Mouse (Mus musculus): ENCODE measurements at regions not wholly inside any gene's neighbourhood (a gene's known extent, or its start where the extent isn't known, plus 50 kb on each side); places are given as distances from the start of the nearest gene placed in this dataset.

DNA sequence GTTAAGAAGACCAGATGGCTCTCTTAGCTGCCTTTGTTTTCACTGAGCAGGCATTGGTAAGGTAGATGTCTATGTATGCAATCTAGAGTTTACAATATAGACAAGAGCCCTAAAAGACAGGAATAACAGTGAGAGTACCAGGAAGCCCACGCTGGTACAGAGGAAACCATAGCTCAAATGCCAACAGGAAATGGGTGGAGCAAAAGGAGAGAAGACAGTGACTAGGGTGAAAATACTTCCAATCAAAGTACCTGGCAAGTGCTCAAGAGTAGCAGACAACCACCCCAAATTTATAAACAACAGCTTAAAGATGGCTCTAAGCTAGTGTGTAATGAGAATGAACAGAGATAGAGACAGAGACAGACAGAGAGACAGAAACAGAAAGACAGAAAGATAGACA is 151.5 kb upstream of the Negr1 start:
- DNase-seq (ENCODE audit: low spot score in 2 of 2) = no peak

DNA sequence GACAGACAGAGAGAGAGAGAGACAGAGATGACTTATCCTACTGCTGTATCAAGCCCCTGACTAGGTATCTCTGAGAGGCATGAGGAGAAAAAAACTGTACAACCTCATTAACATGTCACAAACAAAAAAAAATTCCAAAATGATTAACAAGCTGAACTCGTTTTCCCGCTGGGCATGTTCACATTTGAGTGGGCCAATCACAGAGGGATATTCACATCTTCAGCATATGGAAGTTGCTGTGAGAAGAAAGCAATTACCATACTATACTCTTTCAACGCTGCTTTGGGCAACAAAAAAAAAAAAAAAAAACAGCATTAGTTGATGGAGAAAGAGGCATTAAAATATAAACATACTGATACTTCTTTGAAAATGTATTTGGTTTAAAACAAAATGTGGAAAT is 148.8 kb upstream of the Negr1 start:
- no peak for DNase-seq (ENCODE audit: low spot score in 2 of 2)

GRCm38 (mm10) chr3:156414431-156415427 is 146.9 kb upstream of the Negr1 start:
- no peak for DNase-seq (ENCODE audit: low spot score in 2 of 2)

DNA sequence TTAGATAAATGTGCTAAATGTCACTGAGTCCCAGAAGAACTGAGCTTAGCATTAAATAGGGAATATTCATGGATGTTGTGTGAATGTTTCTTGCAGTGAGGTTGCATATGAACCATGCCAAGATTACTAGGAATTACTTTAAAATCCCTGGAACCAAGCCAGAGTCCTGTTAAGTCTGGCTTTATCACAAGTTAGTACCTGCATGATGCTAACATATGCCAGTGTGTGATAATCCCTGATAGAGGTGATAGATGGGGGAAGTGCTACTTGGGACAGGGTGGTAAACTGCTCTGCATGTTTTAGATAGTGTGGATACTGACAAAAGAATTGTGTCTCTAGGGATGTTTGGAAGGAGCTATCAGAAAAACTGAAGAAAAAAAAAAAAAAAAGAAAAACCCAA is 143.5 kb upstream of the Negr1 start:
- DNase-seq (ENCODE audit: low spot score in 2 of 2) = no peak

DNA sequence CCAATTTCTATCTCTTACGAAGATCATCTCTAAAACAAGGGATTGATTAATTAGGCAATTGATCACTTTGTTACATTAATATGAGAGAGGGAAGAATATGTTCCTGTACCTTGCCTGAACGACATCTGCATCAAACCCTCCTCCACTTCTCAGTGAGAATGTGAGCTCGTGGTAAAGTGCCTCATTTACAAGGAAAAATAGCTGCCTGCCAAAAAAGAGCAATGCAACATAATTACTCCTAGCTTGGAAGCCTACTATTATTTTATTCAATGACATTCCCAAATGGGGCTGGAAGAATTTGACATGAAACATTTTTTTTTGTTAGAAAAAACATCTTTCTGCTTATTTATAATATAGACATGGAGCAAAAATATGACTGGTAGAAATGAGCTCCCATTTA is 138.5 kb upstream of the Negr1 start:
- DNase-seq (ENCODE audit: low spot score in 2 of 2) = no peak

DNA sequence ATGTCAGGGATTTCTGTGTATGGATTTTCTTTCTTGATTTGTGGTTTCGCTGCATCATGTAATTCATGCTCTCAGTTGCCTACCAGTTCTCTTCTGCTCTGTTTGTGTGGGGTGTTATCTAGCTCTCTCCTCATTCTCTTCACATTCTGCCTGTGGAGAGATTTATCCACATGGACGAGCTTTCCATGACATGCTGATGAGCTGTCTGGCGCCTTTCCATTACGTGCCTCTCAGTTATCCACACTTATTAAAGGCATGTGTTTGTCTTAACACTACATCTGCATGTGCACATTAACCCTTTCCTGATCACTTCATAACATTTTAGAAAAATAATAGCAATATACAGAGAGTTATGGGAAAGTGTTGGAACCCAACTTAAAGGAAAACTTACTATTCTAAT is 106.6 kb upstream of the Negr1 start:
- DNase-seq (ENCODE audit: low spot score in 2 of 2) = no peak

DNA sequence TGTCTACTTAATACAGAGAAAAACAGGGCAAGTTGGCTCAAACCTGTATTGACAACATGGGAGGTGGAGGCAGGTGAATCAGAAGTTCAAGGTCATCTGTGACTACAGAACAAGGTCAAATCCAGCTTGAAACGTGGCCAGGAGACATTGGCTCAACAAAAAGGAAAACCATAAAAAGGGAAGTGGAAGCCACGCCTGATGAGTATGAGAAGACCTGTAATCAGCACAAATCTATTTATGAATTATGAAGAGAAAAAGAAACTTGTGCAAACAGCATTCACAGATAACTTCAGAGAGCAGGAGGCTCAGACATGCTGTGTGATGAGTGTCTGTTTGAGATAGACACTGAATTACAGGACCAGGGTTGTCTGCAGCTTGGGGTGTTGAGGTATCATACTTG is 98.3 kb upstream of the Negr1 start:
- DNase-seq (ENCODE audit: low spot score in 2 of 2) = no peak

DNA sequence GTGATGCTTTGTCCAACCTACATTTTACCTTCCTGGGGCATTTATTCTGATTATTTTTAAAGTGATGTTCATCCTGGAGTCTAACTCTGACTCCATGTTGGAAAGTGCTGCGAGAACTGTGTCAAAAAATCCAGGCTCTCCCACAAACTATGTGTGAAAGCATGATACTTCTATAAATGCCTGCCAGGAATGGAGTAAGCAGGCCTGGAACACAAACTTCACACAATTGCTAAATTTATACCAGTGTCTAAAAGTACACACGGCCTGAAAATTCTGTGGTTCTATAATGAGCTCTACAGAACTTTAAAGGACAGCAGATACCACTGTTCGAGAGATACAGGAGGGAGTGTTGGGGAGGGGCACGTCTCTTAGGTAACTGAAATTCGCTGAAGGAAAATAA is 96.0 kb upstream of the Negr1 start:
- no peak for DNase-seq (ENCODE audit: low spot score in 2 of 2)

- no peak for DNase-seq (ENCODE audit: low spot score in 2 of 2)
Measured at GRCm38 (mm10) chr3:156472665-156473064, 88.9 kb upstream of the Negr1 start.

Data from left cerebral cortex, adult 18-20 months (tissue).